Mouse (Mus musculus): ENCODE results near the gene Ppp5c.
A peak's percentile ranks its signal among the peaks of the same experiment; 100 is the strongest.

- no peak; the same call in 1 of the 2 replicates for TF ChIP-seq CTCF (conservative IDR thresholded peaks at IDR 0.05; ENCODE audit: insufficient read depth, insufficient read length, low read depth, low read length)
- peak; percentile 47 for TF ChIP-seq POLR2A (IDR thresholded peaks at IDR 0.05; ENCODE audit: low read depth, low read length)
These were observed 30.5 kb upstream of the Ppp5c start for GRCm38 (mm10) chr7:17058071-17058689.
